ENCODE assay signal across 21 mouse cellular contexts in the genomic region with DNA sequence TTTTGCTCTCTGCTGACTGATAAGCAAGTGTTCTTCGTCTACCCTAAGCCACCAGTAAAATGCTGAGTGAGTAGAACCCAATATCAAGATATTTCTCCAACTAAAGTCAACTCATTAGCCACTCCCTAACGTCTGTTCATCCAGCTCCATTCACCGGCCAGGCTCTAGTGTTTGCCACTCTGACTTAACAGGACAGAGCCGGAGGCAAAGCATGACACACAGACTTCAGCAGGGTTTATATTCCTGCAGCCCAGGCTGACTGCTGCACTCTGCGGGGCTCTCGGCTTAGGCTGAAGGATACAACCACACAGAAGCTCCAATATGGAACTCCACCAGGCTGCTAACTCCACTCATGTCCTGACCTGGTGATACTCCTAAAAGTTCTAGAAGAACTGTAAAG. TPM values are rescaled to one million over a fixed set of nuclear protein-coding genes. Genes with fewer than 3 reads are reported as not detected.
DNase-seq lines count a peak whose midpoint lies in the region; ATAC-seq and TF ChIP-seq lines count a peak whose summit lies in the region.
"Had no signal": no experiment of that assay in that cellular context is flagged by ENCODE, and none has a peak within 500 bp of the region (broad histone marks: within the 10 kb centered on the region; RNA-seq: fewer than 3 reads in every experiment).

No protein-coding gene starts in this region.

- no peak overlapping the region for H3K9ac ChIP-seq in liver, adult 2 months (ENCODE audit: low read depth, low read length)
- no peak overlapping the region for H3K9ac ChIP-seq in liver, embryonic 12.5 days
- no peak overlapping the region for H3K9ac ChIP-seq in liver, embryonic 16.5 days (ENCODE audit: low read depth, low read length)
- no peak overlapping the region for H3K9ac ChIP-seq in stomach, embryonic 16.5 days (ENCODE audit: low read length)
- H3K9ac ChIP-seq: embryonic facial prominence, embryonic 15.5 days; forebrain, embryonic 15.5 days; heart, embryonic 12.5 days; hindbrain, embryonic 14.5 days had no signal

- no peak overlapping the region for H3K4me3 ChIP-seq in liver, adult 2 months (ENCODE audit: insufficient read depth, low read depth, low read length)
- no peak overlapping the region for H3K4me3 ChIP-seq in liver, embryonic 12.5 days
- H3K4me3 ChIP-seq in liver, embryonic 16.5 days (ENCODE audit: low read depth, low read length) = no peak overlapping the region
- no peak overlapping the region for H3K4me3 ChIP-seq in stomach, embryonic 16.5 days (replicated peaks; ENCODE audit: low read length)
- H3K4me3 ChIP-seq: embryonic facial prominence, embryonic 15.5 days; erythroblast, embryonic 14.5 days; forebrain, embryonic 15.5 days; heart, embryonic 12.5 days; hindbrain, embryonic 10.5 days had no signal

- H3K27me3 ChIP-seq in liver, adult 2 months (ENCODE audit: control insufficient read depth, insufficient read depth, low read length) = no peaks in the 10 kb centered on the region
- H3K27me3 ChIP-seq in liver, embryonic 12.5 days (replicated peaks) = no peaks in the 10 kb centered on the region
- H3K27me3 ChIP-seq in liver, embryonic 16.5 days (ENCODE audit: control insufficient read depth, insufficient read depth, low read depth, low read length) = no peaks in the 10 kb centered on the region
- no peaks in the 10 kb centered on the region for H3K27me3 ChIP-seq in stomach, embryonic 16.5 days (ENCODE audit: control insufficient read depth, insufficient read depth, low read length)
- H3K27me3 ChIP-seq: CH12.LX; embryonic facial prominence, embryonic 15.5 days; forebrain, embryonic 15.5 days; heart, embryonic 12.5 days had no signal

- peaks cover 24% of the 10 kb centered on the region for H3K4me1 ChIP-seq in liver, adult 2 months (ENCODE audit: control insufficient read depth, insufficient read depth, low read length)
- H3K4me1 ChIP-seq in liver, embryonic 12.5 days = no peaks in the 10 kb centered on the region
- no peaks in the 10 kb centered on the region for H3K4me1 ChIP-seq in liver, embryonic 16.5 days (ENCODE audit: control insufficient read depth, low read depth, low read length)
- H3K4me1 ChIP-seq in stomach, embryonic 16.5 days (ENCODE audit: control insufficient read depth, insufficient read depth, low read length) = no peaks in the 10 kb centered on the region
- H3K4me1 ChIP-seq: embryonic facial prominence, embryonic 15.5 days; forebrain, embryonic 15.5 days; heart, embryonic 12.5 days; hindbrain, embryonic 10.5 days had no signal

- peaks cover 73% of the 10 kb centered on the region for H3K36me3 ChIP-seq in liver, adult 2 months (ENCODE audit: control insufficient read depth, insufficient read depth, low read length)
- H3K36me3 ChIP-seq in liver, embryonic 12.5 days = peaks cover 92% of the 10 kb centered on the region
- H3K36me3 ChIP-seq in liver, embryonic 16.5 days (ENCODE audit: control insufficient read depth, insufficient read depth) = peaks cover 14% of the 10 kb centered on the region
- peaks cover 30% of the 10 kb centered on the region for H3K36me3 ChIP-seq in stomach, embryonic 16.5 days (ENCODE audit: control insufficient read depth, insufficient read depth, low read length)

- H3K9me3 ChIP-seq in liver, embryonic 12.5 days (replicated peaks) = no peaks in the 10 kb centered on the region
- no peaks in the 10 kb centered on the region for H3K9me3 ChIP-seq in liver, embryonic 16.5 days (replicated peaks; ENCODE audit: control insufficient read depth, low read length)
- H3K9me3 ChIP-seq in stomach, embryonic 16.5 days (replicated peaks; ENCODE audit: control insufficient read depth, low read length) = no peaks in the 10 kb centered on the region
- H3K9me3 ChIP-seq: embryonic facial prominence, embryonic 15.5 days; forebrain, embryonic 15.5 days; heart, embryonic 12.5 days; hindbrain, embryonic 10.5 days had no signal

- TF ChIP-seq CTCF in liver, adult 2 months (IDR thresholded peaks at IDR 0.05; ENCODE audit: low read depth, low read length) = no peak

- ATAC-seq in liver, embryonic 12.5 days = peak; percentile 14; the same call in 1 of the 2 replicates
- ATAC-seq in liver, embryonic 16.5 days (ENCODE audit: low read depth) = peak; percentile 19; the same call in 1 of the 2 replicates
- ATAC-seq in stomach, embryonic 16.5 days (ENCODE audit: insufficient read depth, low FRiP score) = peak; percentile 76
- ATAC-seq: forebrain, embryonic 15.5 days had no signal

- no peak for DNase-seq in liver, adult 2 months (ENCODE audit: extremely low read depth, low read depth, low spot score)
- no peak for DNase-seq in liver
- DNase-seq in Muller cell, postnatal 12 days (ENCODE audit: inconsistent ontology term) = no peak
- no peak for DNase-seq in natural killer cell, adult 2 months (ENCODE audit: low spot score in 2 of 2)
- DNase-seq in testis, postnatal 14 days (ENCODE audit: low spot score) = no peak
- DNase-seq: adrenal gland, adult 2 months; adrenal gland, postnatal 25 days; cerebellum, adult 2 months; cerebellum, postnatal 10 days; embryo, embryonic 11 days; gastrocnemius, postnatal 10 days had no signal

- 61% methylated on average over 6 of the region's 6 CpGs for WGBS in liver, adult 2 months
- 70% methylated on average over 6 of the region's 6 CpGs for WGBS in liver, embryonic 12.5 days (ENCODE audit: insufficient replicate concordance)
- WGBS in liver, embryonic 16.5 days (ENCODE audit: insufficient replicate concordance) = 62% methylated on average over 6 of the region's 6 CpGs
- 72% methylated on average over 6 of the region's 6 CpGs for WGBS in stomach, embryonic 16.5 days

- peak overlapping the region; percentile 13; the same call in 1 of the 2 replicates for H3K27ac ChIP-seq in liver, adult 2 months (replicated peaks; ENCODE audit: insufficient read depth, low read depth, low read length)
- no peak overlapping the region for H3K27ac ChIP-seq in liver, embryonic 12.5 days
- H3K27ac ChIP-seq in liver, embryonic 16.5 days (ENCODE audit: low read length) = 0 out of 2 replicates have a peak overlapping the region, but pooled peaks have one; percentile 26
- peak overlapping the region; percentile 71 for H3K27ac ChIP-seq in stomach, embryonic 16.5 days (ENCODE audit: low read length)
- H3K27ac ChIP-seq: embryonic facial prominence, embryonic 15.5 days; forebrain, embryonic 15.5 days; hindbrain, embryonic 10.5 days; hindbrain, embryonic 14.5 days had no signal

- H3K4me2 ChIP-seq in liver, embryonic 12.5 days = no peak overlapping the region
- H3K4me2 ChIP-seq in liver, embryonic 16.5 days (ENCODE audit: low read depth, low read length) = no peak overlapping the region
- H3K4me2 ChIP-seq in stomach, embryonic 16.5 days (ENCODE audit: low read depth, low read length) = no peak overlapping the region
- H3K4me2 ChIP-seq: embryonic facial prominence, embryonic 15.5 days; forebrain, embryonic 15.5 days; heart, embryonic 12.5 days; hindbrain, embryonic 14.5 days had no signal

- no peaks in the 10 kb centered on the region; the same call in 1 of the 2 replicates for H3K79me2 ChIP-seq in liver, adult 2 months (ENCODE audit: control insufficient read depth, insufficient read depth, low read length)

- TF ChIP-seq POLR2A in liver, adult 2 months (IDR thresholded peaks at IDR 0.05; ENCODE audit: extremely low read depth, insufficient read depth, low read length) = no peak

RNA-seq across cellular contexts. Expression of a gene that starts 12.9 kb away (rescaled TPM):
- total RNA-seq in liver, adult 2 months (2014; rRNA removed) = 210 and 319 TPM in 2 replicates
- polyA plus RNA-seq in liver, adult 2 months (2012; rRNA removed) = 64.7 and 69.1 TPM in 2 replicates
- polyA plus RNA-seq in liver, embryonic 12.5 days (2016; fragmentation: Nextera tagmentation; extraction: Ambion mirVana) = 2.9 and 3.2 TPM in 2 replicates
- 13.4 and 15.0 TPM in 2 replicates for polyA plus RNA-seq in liver, embryonic 16.5 days (2015; fragmentation: Nextera tagmentation; extraction: Ambion mirVana)
- polyA plus RNA-seq in stomach, embryonic 16.5 days (2015; fragmentation: Nextera tagmentation; extraction: Ambion mirVana) = 0.70 and 1.2 TPM in 2 replicates
- polyA plus RNA-seq: erythroblast, embryonic 14.5 days; forebrain, embryonic 15.5 days had no signal

RNA-seq across cellular contexts. Expression of a gene that starts 18.1 kb away (rescaled TPM):
- 162 and 208 TPM in 2 replicates for total RNA-seq in liver, adult 2 months (2014; rRNA removed)
- 58.5 and 67.7 TPM in 2 replicates for polyA plus RNA-seq in liver, adult 2 months (2012; rRNA removed)
- polyA plus RNA-seq in liver, embryonic 12.5 days (2016; fragmentation: Nextera tagmentation; extraction: Ambion mirVana) = 80.2 and 87.8 TPM in 2 replicates
- polyA plus RNA-seq in liver, embryonic 16.5 days (2015; fragmentation: Nextera tagmentation; extraction: Ambion mirVana) = 70.1 and 73.9 TPM in 2 replicates
- 131 and 135 TPM in 2 replicates for polyA plus RNA-seq in stomach, embryonic 16.5 days (2015; fragmentation: Nextera tagmentation; extraction: Ambion mirVana)

Comparison
In these comparisons a context has a peak if more than half of its experiments do, and no peak if none do; other contexts are left out.
1. ATAC-seq: peak in every context shown above with its lines; median percentile 76 in stomach, embryonic 16.5 days; 19 in liver, embryonic 16.5 days; 14 in liver, embryonic 12.5 days.